Mouse (Mus musculus): ENCODE measurements at regions not wholly inside any gene's neighbourhood (a gene's known extent, or its start where the extent isn't known, plus 50 kb on each side); places are given as distances from the start of the nearest gene placed in this dataset.

DNA sequence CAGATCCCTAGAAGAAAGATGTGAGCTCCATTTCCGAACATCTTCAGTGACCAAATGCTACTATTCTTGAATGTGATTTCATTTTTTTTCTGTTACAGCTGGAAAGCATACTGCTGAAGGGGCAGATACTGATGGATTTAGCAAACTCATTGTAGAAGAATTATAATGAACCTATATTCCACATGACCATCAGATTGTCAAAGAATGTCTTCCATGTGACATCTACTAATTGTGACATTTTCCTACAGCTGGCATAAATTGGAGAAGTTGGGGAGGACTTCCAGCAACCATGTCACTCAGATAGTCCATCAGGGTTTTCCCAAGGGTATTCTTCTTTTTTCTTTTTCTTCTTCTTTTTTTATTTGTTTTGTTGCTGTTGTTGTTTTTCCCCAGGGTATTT lies 263.2 kb downstream of the Tmsb4x start:
- H3K9me3 ChIP-seq (ENCODE audit: control insufficient read depth, low read length): no peaks in the 10 kb centered on the region
- no peak overlapping the region for H3K9ac ChIP-seq (replicated peaks)
- TF ChIP-seq CTCF (IDR thresholded peaks at IDR 0.05; ENCODE audit: low read depth) (no peak), EP300 (IDR thresholded peaks at IDR 0.05; ENCODE audit: low read depth) (no peak)
- H3K27me3 ChIP-seq (ENCODE audit: control insufficient read depth, insufficient read depth, low read length): no peaks in the 10 kb centered on the region; the same call in 1 of the 2 replicates
- no peak overlapping the region for H3K4me2 ChIP-seq (ENCODE audit: low read depth)
- no peak for ATAC-seq (ENCODE audit: insufficient read depth)
- H3K36me3 ChIP-seq (replicated peaks; ENCODE audit: control insufficient read depth, insufficient read depth, low read depth): no peaks in the 10 kb centered on the region
- no peaks in the 10 kb centered on the region for H3K4me1 ChIP-seq (replicated peaks; ENCODE audit: control insufficient read depth in 2 of 2, insufficient read depth in 2 of 2, low read length in 1 of 2)
- 56% methylated on average over 1 of the region's 1 CpGs for WGBS (ENCODE audit: insufficient replicate concordance)
- DNase-seq (ENCODE audit: low read depth in 3 of 3, low spot score in 3 of 3): no peak
- no peak overlapping the region for H3K27ac ChIP-seq
- no peak overlapping the region for H3K4me3 ChIP-seq (ENCODE audit: insufficient read depth in 1 of 2, low read depth in 2 of 2, low read length in 2 of 2)

- no peak overlapping the region for H3K27ac ChIP-seq
- H3K36me3 ChIP-seq (replicated peaks; ENCODE audit: control insufficient read depth, insufficient read depth, low read depth): no peaks in the 10 kb centered on the region
- DNase-seq (ENCODE audit: low read depth in 3 of 3, low spot score in 3 of 3) (no peak), ATAC-seq (ENCODE audit: insufficient read depth) (no peak)
- 38% methylated on average over 1 of the region's 1 CpGs for WGBS (ENCODE audit: insufficient replicate concordance)
- no peak overlapping the region for H3K9ac ChIP-seq (replicated peaks)
- no peaks in the 10 kb centered on the region for H3K4me1 ChIP-seq (replicated peaks; ENCODE audit: control insufficient read depth in 2 of 2, insufficient read depth in 2 of 2, low read length in 1 of 2)
- no peaks in the 10 kb centered on the region for H3K9me3 ChIP-seq (ENCODE audit: control insufficient read depth, low read length)
- H3K4me3 ChIP-seq (ENCODE audit: insufficient read depth in 1 of 2, low read depth in 2 of 2, low read length in 2 of 2): no peak overlapping the region
- H3K27me3 ChIP-seq (ENCODE audit: control insufficient read depth, insufficient read depth, low read length): no peaks in the 10 kb centered on the region; the same call in 1 of the 2 replicates
- H3K4me2 ChIP-seq (ENCODE audit: low read depth): no peak overlapping the region
- TF ChIP-seq EP300 (IDR thresholded peaks at IDR 0.05; ENCODE audit: low read depth) (no peak), CTCF (IDR thresholded peaks at IDR 0.05; ENCODE audit: low read depth) (no peak)
Observed at GRCm38 (mm10) chrX:166945476-166945875, 263.6 kb downstream of the Tmsb4x start.

GRCm38 (mm10) chrX:166933766-166934165 lies 275.3 kb downstream of the Tmsb4x start:
- Histone ChIP-seq H3K27me3 (ENCODE audit: control insufficient read depth, insufficient read depth, low read length) (no peaks in the 10 kb centered on the region), H3K9me3 (ENCODE audit: control insufficient read depth, low read length) (no peaks in the 10 kb centered on the region), H3K36me3 (replicated peaks; ENCODE audit: control insufficient read depth, insufficient read depth, low read depth) (no peaks in the 10 kb centered on the region), H3K9ac (replicated peaks) (no peak overlapping the region), H3K4me2 (ENCODE audit: low read depth) (no peak overlapping the region), H3K4me1 (replicated peaks; ENCODE audit: control insufficient read depth in 2 of 2, insufficient read depth in 2 of 2, low read length in 1 of 2) (no peaks in the 10 kb centered on the region), H3K27ac (no peak overlapping the region), H3K4me3 (ENCODE audit: insufficient read depth in 1 of 2, low read depth in 2 of 2, low read length in 2 of 2) (no peak overlapping the region)
- WGBS (ENCODE audit: insufficient replicate concordance): 58% methylated on average over 2 of the region's 2 CpGs
- DNase-seq (ENCODE audit: low read depth in 3 of 3, low spot score in 3 of 3) (no peak), ATAC-seq (ENCODE audit: insufficient read depth) (no peak)
- TF ChIP-seq EP300 (IDR thresholded peaks at IDR 0.05; ENCODE audit: low read depth) (no peak), CTCF (IDR thresholded peaks at IDR 0.05; ENCODE audit: low read depth) (no peak)

DNA sequence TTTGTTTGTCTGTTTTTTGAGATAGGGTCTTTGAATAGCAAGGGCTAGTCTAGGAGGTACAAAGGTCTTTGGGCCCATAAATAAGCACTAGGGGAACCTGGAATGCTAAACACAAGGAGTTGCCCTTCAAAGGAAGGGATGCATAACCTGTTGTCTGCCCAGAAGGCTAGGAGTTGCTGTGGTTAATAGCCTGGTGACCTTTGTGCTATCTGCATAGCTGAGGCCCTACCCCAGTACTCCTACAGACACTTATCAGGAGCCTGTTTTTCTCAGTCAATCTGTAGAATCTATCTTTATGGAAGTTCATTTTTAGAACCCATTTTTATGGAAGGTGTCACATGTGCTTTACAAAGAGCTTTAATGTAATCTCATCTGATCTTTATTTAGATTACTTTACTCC lies 276.6 kb downstream of the Tmsb4x start:
- Histone ChIP-seq H3K9me3 (ENCODE audit: control insufficient read depth, low read length) (no peaks in the 10 kb centered on the region), H3K36me3 (replicated peaks; ENCODE audit: control insufficient read depth, insufficient read depth, low read depth) (no peaks in the 10 kb centered on the region), H3K27ac (no peak overlapping the region), H3K27me3 (ENCODE audit: control insufficient read depth, insufficient read depth, low read length) (no peaks in the 10 kb centered on the region), H3K4me2 (ENCODE audit: low read depth) (no peak overlapping the region), H3K4me1 (replicated peaks; ENCODE audit: control insufficient read depth in 2 of 2, insufficient read depth in 2 of 2, low read length in 1 of 2) (no peaks in the 10 kb centered on the region), H3K4me3 (ENCODE audit: insufficient read depth in 1 of 2, low read depth in 2 of 2, low read length in 2 of 2) (no peak overlapping the region), H3K9ac (replicated peaks) (no peak overlapping the region)
- DNase-seq (ENCODE audit: low read depth in 3 of 3, low spot score in 3 of 3) (no peak), ATAC-seq (ENCODE audit: insufficient read depth) (no peak)
- TF ChIP-seq CTCF (IDR thresholded peaks at IDR 0.05; ENCODE audit: low read depth): no peak
- TF ChIP-seq EP300 (IDR thresholded peaks at IDR 0.05; ENCODE audit: low read depth): no peak

DNA sequence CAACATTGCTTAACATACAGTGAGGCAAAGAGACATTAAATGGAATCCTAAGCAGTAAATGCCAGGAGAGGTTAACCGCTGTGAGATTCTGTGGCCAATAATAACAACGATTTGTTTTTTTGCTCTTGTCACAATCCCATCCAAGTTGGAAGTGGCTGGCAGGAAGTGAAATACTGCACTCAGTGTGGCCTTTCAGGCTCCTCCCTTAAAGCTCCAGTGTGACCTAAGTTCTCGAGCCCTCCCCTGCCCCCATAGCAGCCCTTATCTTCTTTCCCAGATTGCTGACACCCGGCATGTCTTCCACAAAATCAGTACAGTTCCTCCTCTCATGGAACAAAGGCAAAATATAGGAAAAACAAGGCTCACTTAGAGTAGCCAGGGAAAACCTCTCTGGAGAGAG lies 278.1 kb downstream of the Tmsb4x start:
- WGBS (ENCODE audit: insufficient replicate concordance): 22% methylated on average over 4 of the region's 4 CpGs
- ATAC-seq (ENCODE audit: insufficient read depth) (no peak), DNase-seq (ENCODE audit: low read depth in 3 of 3, low spot score in 3 of 3) (no peak)

More for the DNA sequence above, 278.1 kb downstream of the Tmsb4x start:
- no peak overlapping the region for H3K9ac ChIP-seq (replicated peaks)
- H3K27me3 ChIP-seq (ENCODE audit: control insufficient read depth, insufficient read depth, low read length): no peaks in the 10 kb centered on the region
- H3K4me1 ChIP-seq (replicated peaks; ENCODE audit: control insufficient read depth in 2 of 2, insufficient read depth in 2 of 2, low read length in 1 of 2): no peaks in the 10 kb centered on the region
- no peak for TF ChIP-seq CTCF (IDR thresholded peaks at IDR 0.05; ENCODE audit: low read depth)
- TF ChIP-seq EP300 (IDR thresholded peaks at IDR 0.05; ENCODE audit: low read depth): no peak
- no peak overlapping the region for H3K4me2 ChIP-seq (ENCODE audit: low read depth)
- H3K4me3 ChIP-seq (ENCODE audit: insufficient read depth in 1 of 2, low read depth in 2 of 2, low read length in 2 of 2): no peak overlapping the region
- no peak overlapping the region for H3K27ac ChIP-seq
- no peaks in the 10 kb centered on the region for H3K9me3 ChIP-seq (ENCODE audit: control insufficient read depth, low read length)
- H3K36me3 ChIP-seq (replicated peaks; ENCODE audit: control insufficient read depth, insufficient read depth, low read depth): no peaks in the 10 kb centered on the region

Measured in liver, embryonic 14.5 days (tissue).